Mouse (Mus musculus): Measurements from ENCODE around the gene Dolpp1. TPM values are rescaled to one million over a fixed set of nuclear protein-coding genes. Genes with fewer than 3 reads are reported as not detected.

Dolpp1 gene
- polyA plus RNA-seq (2012) = 2.2 and 2.6 TPM in 2 replicates

GRCm38 (mm10) chr2:30392114-30392576 is at the start of gene Dolpp1:
TSS of gene Dolpp1 (plus strand) at chr2:30392254.
- H3K36me3 ChIP-seq (ENCODE audit: control insufficient read depth) = peaks cover 33% of the 10 kb centered on the region

GRCm38 (mm10) chr2:30342544-30342943 is 49.5 kb upstream of the Dolpp1 start:
- Histone ChIP-seq H3K9me3 (ENCODE audit: control insufficient read depth, low read length) (no peaks in the 10 kb centered on the region), H3K27me3 (ENCODE audit: control insufficient read depth) (no peaks in the 10 kb centered on the region), H3K4me1 (ENCODE audit: control insufficient read depth) (no peaks in the 10 kb centered on the region), H3K4me3 (replicated peaks) (no peak overlapping the region), H3K36me3 (ENCODE audit: control insufficient read depth) (peaks cover 100% of the 10 kb centered on the region)
- TF ChIP-seq TAL1 (IDR thresholded peaks at IDR 0.05; ENCODE audit: low read length) (no peak), GATA1 (IDR thresholded peaks at IDR 0.05; ENCODE audit: low read length) (no peak)

More at GRCm38 (mm10) chr2:30392114-30392576, at the start of gene Dolpp1:
- no peaks in the 10 kb centered on the region for H3K27me3 ChIP-seq (ENCODE audit: control insufficient read depth)
- peak within 1 kb of the TSS; percentile 80 for H3K4me3 ChIP-seq (replicated peaks)
- H3K9me3 ChIP-seq (ENCODE audit: control insufficient read depth, low read length) = peaks cover 5% of the 10 kb centered on the region; the same call in 1 of the 2 replicates
- TF ChIP-seq GATA1 (IDR thresholded peaks at IDR 0.05; ENCODE audit: low read length) (no peak), TAL1 (IDR thresholded peaks at IDR 0.05; ENCODE audit: low read length) (no peak)
- peaks cover 38% of the 10 kb centered on the region for H3K4me1 ChIP-seq (ENCODE audit: control insufficient read depth)

- Histone ChIP-seq H3K4me3 (replicated peaks) (no peak overlapping the region), H3K27me3 (ENCODE audit: control insufficient read depth) (no peaks in the 10 kb centered on the region), H3K36me3 (ENCODE audit: control insufficient read depth) (peaks cover 99% of the 10 kb centered on the region), H3K9me3 (ENCODE audit: control insufficient read depth, low read length) (no peaks in the 10 kb centered on the region), H3K4me1 (ENCODE audit: control insufficient read depth) (no peaks in the 10 kb centered on the region)
- TF ChIP-seq GATA1 (IDR thresholded peaks at IDR 0.05; ENCODE audit: low read length) (no peak), TAL1 (IDR thresholded peaks at IDR 0.05; ENCODE audit: low read length) (no peak)
These were observed 48.4 kb upstream of the Dolpp1 start for GRCm38 (mm10) chr2:30343601-30344137.

- H3K27me3 ChIP-seq (ENCODE audit: control insufficient read depth) = no peaks in the 10 kb centered on the region
- H3K4me1 ChIP-seq (ENCODE audit: control insufficient read depth) = no peaks in the 10 kb centered on the region
- TF ChIP-seq TAL1 (IDR thresholded peaks at IDR 0.05; ENCODE audit: low read length) = no peak
- no peak for TF ChIP-seq GATA1 (IDR thresholded peaks at IDR 0.05; ENCODE audit: low read length)
- H3K9me3 ChIP-seq (ENCODE audit: control insufficient read depth, low read length) = no peaks in the 10 kb centered on the region
- H3K4me3 ChIP-seq (replicated peaks) = no peak overlapping the region
- H3K36me3 ChIP-seq (ENCODE audit: control insufficient read depth) = peaks cover 93% of the 10 kb centered on the region
These were observed 45.9 kb upstream of the Dolpp1 start for GRCm38 (mm10) chr2:30345971-30346676.

GRCm38 (mm10) chr2:30349196-30349595 is 42.9 kb upstream of the Dolpp1 start:
- no peak for TF ChIP-seq TAL1 (IDR thresholded peaks at IDR 0.05; ENCODE audit: low read length)
- TF ChIP-seq GATA1 (IDR thresholded peaks at IDR 0.05; ENCODE audit: low read length) = no peak
- no peaks in the 10 kb centered on the region for H3K9me3 ChIP-seq (ENCODE audit: control insufficient read depth, low read length)
- H3K27me3 ChIP-seq (ENCODE audit: control insufficient read depth) = no peaks in the 10 kb centered on the region
- H3K4me1 ChIP-seq (ENCODE audit: control insufficient read depth) = no peaks in the 10 kb centered on the region
- no peak overlapping the region for H3K4me3 ChIP-seq (replicated peaks)
- H3K36me3 ChIP-seq (ENCODE audit: control insufficient read depth) = peaks cover 81% of the 10 kb centered on the region

GRCm38 (mm10) chr2:30351149-30351548 is 40.9 kb upstream of the Dolpp1 start:
- no peaks in the 10 kb centered on the region for H3K9me3 ChIP-seq (ENCODE audit: control insufficient read depth, low read length)
- peaks cover 65% of the 10 kb centered on the region for H3K36me3 ChIP-seq (ENCODE audit: control insufficient read depth)
- no peaks in the 10 kb centered on the region for H3K27me3 ChIP-seq (ENCODE audit: control insufficient read depth)
- no peak for TF ChIP-seq GATA1 (IDR thresholded peaks at IDR 0.05; ENCODE audit: low read length)
- no peak for TF ChIP-seq TAL1 (IDR thresholded peaks at IDR 0.05; ENCODE audit: low read length)
- no peak overlapping the region for H3K4me3 ChIP-seq (replicated peaks)
- peaks cover 4% of the 10 kb centered on the region; the same call in 1 of the 2 replicates for H3K4me1 ChIP-seq (ENCODE audit: control insufficient read depth)

- no peaks in the 10 kb centered on the region for H3K27me3 ChIP-seq (ENCODE audit: control insufficient read depth)
- no peaks in the 10 kb centered on the region for H3K9me3 ChIP-seq (ENCODE audit: control insufficient read depth, low read length)
- TF ChIP-seq TAL1 (IDR thresholded peaks at IDR 0.05; ENCODE audit: low read length) (no peak), GATA1 (IDR thresholded peaks at IDR 0.05; ENCODE audit: low read length) (no peak)
- no peak overlapping the region for H3K4me3 ChIP-seq (replicated peaks)
- peaks cover 38% of the 10 kb centered on the region for H3K4me1 ChIP-seq (ENCODE audit: control insufficient read depth)
- peaks cover 24% of the 10 kb centered on the region for H3K36me3 ChIP-seq (ENCODE audit: control insufficient read depth)
These were observed 36.2 kb upstream of the Dolpp1 start for GRCm38 (mm10) chr2:30355861-30356260.

GRCm38 (mm10) chr2:30356266-30356665 is 35.8 kb upstream of the Dolpp1 start:
- H3K4me3 ChIP-seq (replicated peaks) = no peak overlapping the region
- no peaks in the 10 kb centered on the region for H3K27me3 ChIP-seq (ENCODE audit: control insufficient read depth)
- TF ChIP-seq GATA1 (IDR thresholded peaks at IDR 0.05; ENCODE audit: low read length) (no peak), TAL1 (IDR thresholded peaks at IDR 0.05; ENCODE audit: low read length) (no peak)
- peaks cover 38% of the 10 kb centered on the region for H3K4me1 ChIP-seq (ENCODE audit: control insufficient read depth)
- peaks cover 24% of the 10 kb centered on the region for H3K36me3 ChIP-seq (ENCODE audit: control insufficient read depth)
- no peaks in the 10 kb centered on the region for H3K9me3 ChIP-seq (ENCODE audit: control insufficient read depth, low read length)

GRCm38 (mm10) chr2:30356906-30357305 is 35.1 kb upstream of the Dolpp1 start:
- Histone ChIP-seq H3K27me3 (ENCODE audit: control insufficient read depth) (no peaks in the 10 kb centered on the region), H3K4me3 (replicated peaks) (no peak overlapping the region), H3K4me1 (ENCODE audit: control insufficient read depth) (peaks cover 38% of the 10 kb centered on the region), H3K36me3 (ENCODE audit: control insufficient read depth) (peaks cover 24% of the 10 kb centered on the region), H3K9me3 (ENCODE audit: control insufficient read depth, low read length) (no peaks in the 10 kb centered on the region)
- TF ChIP-seq TAL1 (IDR thresholded peaks at IDR 0.05; ENCODE audit: low read length) = no peak
- no peak for TF ChIP-seq GATA1 (IDR thresholded peaks at IDR 0.05; ENCODE audit: low read length)
